Mouse (Mus musculus) olfactory bulb, adult 2 months (tissue): Measurements from ENCODE around the gene Lyrm9. TPM values are rescaled to one million over a fixed set of nuclear protein-coding genes. Genes with fewer than 3 reads are reported as not detected.

Experiments used
- H3K27ac ChIP-seq: fragments of 200-500 bp; 2 replicates; pipeline ENCODE4 v1.5.1; 2012; ENCODE audit warnings: low read depth, low read length; ENCODE audit not compliant: insufficient read depth
- H3K4me1 ChIP-seq: fragments of 200-500 bp; 2 replicates; pipeline ENCODE4 v1.6.1; 2012; ENCODE audit warnings: low read length; ENCODE audit not compliant: control insufficient read depth, insufficient read depth
- H3K4me3 ChIP-seq: fragments of 200-500 bp; 2 replicates; pipeline ENCODE4 v1.5.1; 2012; ENCODE audit warnings: mild to moderate bottlenecking, low read depth, low read length, moderate library complexity; ENCODE audit not compliant: insufficient read depth
- CTCF ChIP-seq: fragments of 200-500 bp; IDR thresholded peaks from 2 replicates; pipeline ENCODE4 v1.5.1; 2012; ENCODE audit warnings: low read depth, mild to moderate bottlenecking, low read length, moderate library complexity; ENCODE audit not compliant: insufficient read depth
- POLR2A ChIP-seq: fragments of 200-500 bp; IDR thresholded peaks from 2 replicates; pipeline ENCODE4 v1.6.1; 2012; ENCODE audit warnings: mild to moderate bottlenecking, low read depth, low read length, moderate library complexity; ENCODE audit not compliant: insufficient read depth
- WGBS: fragments of 180-500 bp; shearing (Covaris S2); methylation state at CpG from one replicate; pipeline ENCODE4 v1.1.7; 2018; 5-methylcytosine and 5-hydroxymethylcytosine counted together
- polyA plus RNA-seq: library from polyadenylated mRNA; stranded (reverse); fragments of >200 nt; gene quantifications from 2 replicates; pipeline ENCODE4 v1.2.4, GENCODE M21; 2012; ENCODE audit warnings: low replicate concordance; ENCODE audit not compliant: missing spikeins, insufficient read depth, insufficient read length

Lyrm9 gene
- polyA plus RNA-seq, 1 experiment: not detected

DNA sequence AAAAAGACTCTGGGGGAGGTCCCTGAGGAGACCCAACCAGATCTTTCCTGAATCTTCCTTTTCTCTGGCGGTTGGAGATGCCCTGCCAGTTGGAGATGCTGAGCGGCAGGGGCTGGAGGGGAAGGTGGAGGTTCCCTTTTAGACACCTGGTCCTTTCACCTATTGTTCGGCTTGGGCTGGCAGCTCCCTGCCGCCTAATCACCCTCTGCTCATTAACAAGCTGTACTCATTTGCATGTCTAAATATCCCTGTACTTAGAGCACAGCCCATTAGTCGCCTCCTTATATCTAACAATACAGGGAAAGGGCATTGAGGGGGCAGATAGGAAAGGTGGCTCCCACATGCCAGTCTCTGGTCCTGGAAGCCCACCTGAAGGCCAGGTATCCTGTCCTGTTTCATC, 34.3 kb upstream of the Lyrm9 start:
- peak overlapping the region; percentile 76 for H3K27ac ChIP-seq
- TF ChIP-seq POLR2A: no peak
- TF ChIP-seq CTCF: no peak
- 21% methylated on average over 5 of the region's 5 CpGs for WGBS
- peaks cover 22% of the 10 kb centered on the region for H3K4me1 ChIP-seq
- no peak overlapping the region for H3K4me3 ChIP-seq

- H3K4me3 ChIP-seq: peak overlapping the region; percentile 21; the same call in 1 of the 2 replicates
Measured at GRCm38 (mm10) chr11:78792465-78792864, 33.9 kb upstream of the Lyrm9 start.

GRCm38 (mm10) chr11:78793116-78793515, 33.3 kb upstream of the Lyrm9 start:
- Histone ChIP-seq H3K4me1 (peaks cover 22% of the 10 kb centered on the region), H3K4me3 (no peak overlapping the region), H3K27ac (peak overlapping the region; percentile 76)
- WGBS: 61% methylated on average over 11 of the region's 11 CpGs
- TF ChIP-seq POLR2A: no peak
- no peak for TF ChIP-seq CTCF

More at GRCm38 (mm10) chr11:78792465-78792864, 33.9 kb upstream of the Lyrm9 start:
- no peak for TF ChIP-seq POLR2A
- TF ChIP-seq CTCF: no peak
- Histone ChIP-seq H3K27ac (peak overlapping the region; percentile 76), H3K4me1 (peaks cover 22% of the 10 kb centered on the region)
- 7% methylated on average over 11 of the region's 11 CpGs for WGBS

DNA sequence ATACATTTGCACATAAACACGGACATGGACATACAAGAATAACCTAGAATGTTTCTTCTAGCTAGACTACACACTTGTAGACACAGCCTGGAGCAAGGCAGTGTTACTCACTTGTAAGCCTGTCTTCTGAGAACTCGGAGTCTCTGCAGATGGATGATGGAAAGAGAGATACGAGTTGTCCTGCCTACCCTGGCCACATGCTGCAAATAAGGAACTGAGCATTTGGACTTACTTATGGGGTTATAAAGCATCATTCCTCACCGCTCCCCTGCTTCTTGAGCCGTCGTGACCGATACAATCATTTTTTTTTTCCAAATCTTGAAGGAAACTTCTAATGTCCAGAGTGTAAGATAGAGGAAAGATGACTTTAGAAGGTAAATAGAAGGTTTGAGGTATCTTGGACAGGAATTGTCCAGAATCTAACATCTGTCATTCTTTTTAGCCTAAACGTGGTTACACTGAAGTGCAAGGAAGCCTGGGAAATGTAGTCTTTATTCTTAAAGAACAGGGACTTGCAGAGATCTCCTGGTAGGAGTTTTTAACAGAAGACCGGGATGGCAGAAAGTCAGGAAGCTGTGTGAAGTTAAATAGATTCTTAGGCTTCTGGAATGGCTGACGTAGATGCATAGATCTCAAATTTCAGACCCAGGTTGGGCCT, 30.2 kb upstream of the Lyrm9 start:
- H3K27ac ChIP-seq: no peak overlapping the region
- WGBS: 85% methylated on average over 10 of the region's 10 CpGs
- no peak for TF ChIP-seq POLR2A
- TF ChIP-seq CTCF: no peak
- H3K4me1 ChIP-seq: peaks cover 14% of the 10 kb centered on the region
- no peak overlapping the region for H3K4me3 ChIP-seq

DNA sequence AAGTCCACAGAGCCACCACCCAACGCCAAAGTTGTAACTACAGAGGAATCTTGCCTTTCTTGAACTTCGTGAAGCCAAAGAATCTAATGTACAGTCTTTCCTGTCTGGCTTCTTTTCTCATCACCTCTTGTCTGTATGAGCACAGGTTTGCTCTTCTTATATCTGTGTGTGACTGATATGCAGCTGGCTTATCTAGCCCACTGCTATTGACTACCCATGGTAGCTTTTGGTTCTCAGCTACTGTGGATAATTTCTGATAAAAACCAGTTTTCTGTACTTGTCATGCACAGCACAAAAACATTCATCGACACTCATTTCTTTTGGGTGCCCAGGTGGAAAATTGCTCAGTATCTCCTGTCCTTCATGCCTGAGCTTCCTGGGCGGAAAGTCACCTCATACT, 25.3 kb upstream of the Lyrm9 start:
- TF ChIP-seq CTCF (no peak), POLR2A (no peak)
- peaks cover 6% of the 10 kb centered on the region for H3K4me1 ChIP-seq
- H3K27ac ChIP-seq: no peak overlapping the region
- no peak overlapping the region for H3K4me3 ChIP-seq
- WGBS: 94% methylated on average over 4 of the region's 4 CpGs

DNA sequence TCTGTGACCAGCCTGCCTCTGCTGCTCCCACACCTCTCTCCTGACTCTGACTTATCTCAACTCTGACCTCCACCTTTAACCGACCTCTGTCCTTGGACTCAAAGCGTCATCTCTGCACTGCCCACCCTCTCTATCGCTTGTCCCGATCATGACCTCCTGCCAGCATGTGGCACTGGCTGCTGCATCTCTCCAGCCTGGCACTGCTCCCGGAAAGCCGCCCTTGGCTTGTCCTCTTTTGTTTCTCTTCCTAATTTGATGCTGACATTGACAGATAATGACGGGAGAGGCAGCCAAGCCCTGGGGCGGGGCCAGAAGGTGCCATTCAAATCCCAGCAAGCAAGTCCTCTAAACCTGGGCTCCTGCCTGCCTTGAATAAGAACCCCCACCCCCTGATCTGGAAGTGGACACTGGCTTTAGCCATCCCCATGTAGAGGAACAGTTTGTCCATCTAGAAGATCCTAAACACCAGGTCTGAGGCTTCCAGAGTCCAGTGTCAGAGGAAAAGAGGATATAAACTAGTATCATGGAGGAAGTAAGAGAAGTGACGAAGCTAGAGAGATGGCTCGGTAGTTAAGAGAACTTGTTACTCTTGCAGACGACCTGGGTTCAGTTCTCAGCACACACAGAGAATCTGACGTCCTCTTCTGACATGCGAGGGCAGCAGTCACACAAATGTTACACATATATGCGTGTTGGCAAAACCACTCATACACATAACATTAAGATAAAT, 22.6 kb upstream of the Lyrm9 start:
- peaks cover 6% of the 10 kb centered on the region for H3K4me1 ChIP-seq
- no peak for TF ChIP-seq CTCF
- no peak for TF ChIP-seq POLR2A
- no peak overlapping the region for H3K4me3 ChIP-seq
- no peak overlapping the region for H3K27ac ChIP-seq
- WGBS: 48% methylated on average over 14 of the region's 14 CpGs

DNA sequence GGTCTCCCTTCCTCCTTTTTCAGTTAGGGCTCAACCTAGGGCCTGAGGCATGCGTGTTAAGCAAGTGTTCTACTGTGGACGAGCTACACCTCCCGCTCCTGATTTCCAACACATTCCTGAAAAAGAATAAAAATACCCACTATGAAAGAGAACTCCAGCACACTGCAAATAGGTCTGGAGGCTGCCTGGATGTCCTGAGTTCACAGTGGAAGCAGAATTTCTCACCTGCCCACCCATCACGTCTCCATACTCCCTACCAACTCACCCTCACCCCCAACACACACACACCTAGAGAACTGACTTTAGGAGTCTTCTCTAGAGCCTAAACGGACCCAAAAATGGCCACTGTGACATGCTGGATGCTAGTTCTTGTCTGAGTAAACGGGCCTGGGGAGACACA, 21.8 kb upstream of the Lyrm9 start:
- Histone ChIP-seq H3K4me3 (no peak overlapping the region), H3K4me1 (peaks cover 6% of the 10 kb centered on the region), H3K27ac (no peak overlapping the region)
- TF ChIP-seq POLR2A: no peak
- no peak for TF ChIP-seq CTCF
- 81% methylated on average over 6 of the region's 6 CpGs for WGBS

GRCm38 (mm10) chr11:78805198-78805597, 21.2 kb upstream of the Lyrm9 start:
- TF ChIP-seq CTCF (no peak), POLR2A (no peak)
- H3K4me1 ChIP-seq: peaks cover 6% of the 10 kb centered on the region
- H3K27ac ChIP-seq: no peak overlapping the region
- WGBS: 67% methylated on average over 6 of the region's 6 CpGs
- H3K4me3 ChIP-seq: no peak overlapping the region

GRCm38 (mm10) chr11:78805691-78806137, 20.7 kb upstream of the Lyrm9 start:
- Histone ChIP-seq H3K4me3 (no peak overlapping the region), H3K4me1 (peaks cover 6% of the 10 kb centered on the region), H3K27ac (no peak overlapping the region)
- WGBS: 37% methylated on average over 9 of the region's 9 CpGs
- TF ChIP-seq POLR2A (no peak), CTCF (no peak)
